Mouse (Mus musculus) small intestine, adult 2 months (tissue): ENCODE results near the gene Wwox. TPM values are rescaled to one million over a fixed set of nuclear protein-coding genes. Genes with fewer than 3 reads are reported as not detected.
A peak's percentile ranks its signal among the peaks of the same experiment; 100 is the strongest.

Source experiments
- H3K27ac ChIP-seq: fragments of 200-500 bp; 2 replicates; pipeline ENCODE4 v1.5.1; 2012; ENCODE audit warnings: low read depth, low read length, control low read depth, inconsistent platforms; ENCODE audit not compliant: insufficient read depth
- H3K27me3 ChIP-seq: fragments of 200-500 bp; 2 replicates; pipeline ENCODE4 v1.6.1; 2012; ENCODE audit warnings: mild to moderate bottlenecking, moderate library complexity, low read length, inconsistent platforms; ENCODE audit not compliant: control insufficient read depth, insufficient read depth
- H3K36me3 ChIP-seq: fragments of 200-500 bp; 2 replicates; pipeline ENCODE4 v1.6.1; 2012; ENCODE audit warnings: mild to moderate bottlenecking, low read length, control low read depth, inconsistent platforms; ENCODE audit not compliant: control insufficient read depth, insufficient read depth
- H3K4me1 ChIP-seq: fragments of 200-500 bp; 2 replicates; pipeline ENCODE4 v1.6.1; 2012; ENCODE audit warnings: low read length, inconsistent platforms, mixed read lengths; ENCODE audit not compliant: control insufficient read depth, insufficient read depth, insufficient read length
- H3K4me3 ChIP-seq: fragments of 200-500 bp; 2 replicates; pipeline ENCODE4 v1.5.1; 2012; ENCODE audit warnings: low read depth, mild to moderate bottlenecking, control low read depth, inconsistent platforms, low read length, moderate library complexity
- CTCF ChIP-seq: fragments of 200-500 bp; IDR thresholded peaks from 2 replicates; pipeline ENCODE4 v1.5.1; 2012; ENCODE audit warnings: low read depth, mild to moderate bottlenecking, control low read depth, inconsistent platforms, low read length, moderate library complexity, mixed read lengths; ENCODE audit not compliant: insufficient replicate concordance, insufficient read length; ENCODE audit errors: extremely low read depth
- POLR2A ChIP-seq: fragments of 200-500 bp; IDR thresholded peaks from 2 replicates; pipeline ENCODE4 v1.6.1; 2012; ENCODE audit warnings: low read depth, mild to moderate bottlenecking, control low read depth, inconsistent platforms, low read length, moderate library complexity
- WGBS: fragments of 180-500 bp; shearing (Covaris S2); methylation state at CpG from one replicate; pipeline ENCODE4 v1.1.7; 2018; 5-methylcytosine and 5-hydroxymethylcytosine counted together
- polyA plus RNA-seq: library from polyadenylated mRNA; depleted of rRNA; stranded (reverse); fragments of >200 nt; gene quantifications from 2 replicates; pipeline ENCODE4 v1.2.3, GENCODE M21; 2012

Wwox gene
- polyA plus RNA-seq, 1 experiment: 6.0 TPM

GRCm38 (mm10) chr8:114803113-114803512 lies 363.7 kb downstream of the Wwox start:
- Histone ChIP-seq H3K4me1 (no peaks in the 10 kb centered on the region; the same call in 1 of the 2 replicates), H3K36me3 (no peaks in the 10 kb centered on the region), H3K27me3 (no peaks in the 10 kb centered on the region), H3K27ac (no peak overlapping the region), H3K4me3 (no peak overlapping the region)
- TF ChIP-seq POLR2A (no peak), CTCF (peak; percentile 39; the same call in 1 of the 2 replicates)
- WGBS: 66% methylated on average over 5 of the region's 5 CpGs

DNA sequence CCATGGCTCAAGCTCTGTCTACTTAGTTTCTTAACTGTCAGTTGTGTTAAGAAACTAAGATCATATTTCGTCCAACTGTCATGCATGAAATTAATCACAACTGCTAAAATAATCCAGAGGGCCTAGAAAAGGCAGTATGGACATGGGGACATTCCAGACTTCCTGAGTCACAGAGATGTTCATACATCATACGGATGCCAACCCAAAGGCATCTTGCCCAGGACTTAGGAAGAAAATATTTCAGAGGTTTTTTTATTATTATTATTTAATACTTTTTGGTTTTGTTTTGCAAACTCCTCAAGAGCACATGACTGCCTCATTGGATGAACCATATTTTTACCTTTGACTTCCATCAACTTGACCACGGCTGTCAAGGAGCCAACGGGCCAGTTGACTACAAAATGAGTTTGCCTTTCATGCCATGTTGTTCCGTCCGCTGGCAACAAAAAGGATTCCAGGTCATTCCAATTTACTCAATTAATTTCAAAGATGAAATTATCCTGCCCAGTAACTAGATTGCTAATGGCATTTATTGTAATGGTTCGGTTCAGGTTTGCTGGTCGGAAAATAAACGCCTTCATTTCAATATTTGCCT lies 367.5 kb downstream of the Wwox start:
- TF ChIP-seq CTCF (no peak), POLR2A (no peak)
- H3K27ac ChIP-seq: no peak overlapping the region
- no peaks in the 10 kb centered on the region; the same call in 1 of the 2 replicates for H3K4me1 ChIP-seq
- 98% methylated on average over 9 of the region's 9 CpGs for WGBS
- no peaks in the 10 kb centered on the region for H3K27me3 ChIP-seq
- H3K4me3 ChIP-seq: no peak overlapping the region
- H3K36me3 ChIP-seq: no peaks in the 10 kb centered on the region

DNA sequence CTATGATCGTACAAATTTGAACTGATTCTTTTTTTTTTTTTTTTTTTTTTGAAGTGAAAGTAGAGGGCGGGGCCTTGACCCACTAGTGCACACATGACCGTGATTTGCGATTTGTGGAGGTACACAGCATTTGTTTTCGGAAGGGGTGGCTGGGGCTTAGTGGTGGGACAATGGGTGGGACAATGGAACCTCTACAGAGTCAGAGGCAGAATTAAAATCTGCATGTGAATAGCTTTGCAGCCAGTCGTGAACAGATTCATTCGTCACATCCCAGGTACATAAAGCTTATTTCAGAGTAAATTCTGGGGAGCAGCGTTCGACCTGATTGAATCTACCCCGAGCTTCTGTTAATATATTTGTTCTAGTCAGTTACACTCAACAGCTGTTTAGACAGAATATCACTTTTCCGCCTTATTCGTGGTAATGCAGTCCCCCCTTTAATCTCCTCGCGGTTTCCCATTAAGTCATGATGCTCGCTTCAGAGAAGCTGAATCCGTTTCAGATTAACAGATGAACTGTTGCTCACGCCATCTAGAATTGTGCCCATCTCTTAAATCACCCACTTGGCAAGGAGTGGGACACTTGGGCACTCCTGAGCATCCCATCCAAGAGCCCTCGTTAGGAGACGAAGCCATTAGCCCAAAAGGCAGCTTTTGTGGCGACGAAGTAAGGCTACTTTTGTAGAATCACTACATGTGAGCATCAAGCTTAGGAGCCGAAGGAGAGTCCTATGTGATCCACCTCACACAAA lies 368.4 kb downstream of the Wwox start:
- TF ChIP-seq POLR2A: no peak
- TF ChIP-seq CTCF: no peak
- no peak overlapping the region for H3K27ac ChIP-seq
- WGBS: 92% methylated on average over 22 of the region's 22 CpGs
- H3K27me3 ChIP-seq: no peaks in the 10 kb centered on the region
- H3K36me3 ChIP-seq: no peaks in the 10 kb centered on the region
- no peak overlapping the region for H3K4me3 ChIP-seq
- no peaks in the 10 kb centered on the region for H3K4me1 ChIP-seq

- no peak for TF ChIP-seq POLR2A
- TF ChIP-seq CTCF: no peak
- 85% methylated on average over 5 of the region's 5 CpGs for WGBS
- Histone ChIP-seq H3K4me1 (0 out of 2 replicates have a peak, but pooled peaks cover 2% of the 10 kb centered on the region), H3K4me3 (no peak overlapping the region), H3K36me3 (no peaks in the 10 kb centered on the region), H3K27ac (no peak overlapping the region), H3K27me3 (no peaks in the 10 kb centered on the region)
These were observed 371.0 kb downstream of the Wwox start for GRCm38 (mm10) chr8:114810470-114810869.

DNA sequence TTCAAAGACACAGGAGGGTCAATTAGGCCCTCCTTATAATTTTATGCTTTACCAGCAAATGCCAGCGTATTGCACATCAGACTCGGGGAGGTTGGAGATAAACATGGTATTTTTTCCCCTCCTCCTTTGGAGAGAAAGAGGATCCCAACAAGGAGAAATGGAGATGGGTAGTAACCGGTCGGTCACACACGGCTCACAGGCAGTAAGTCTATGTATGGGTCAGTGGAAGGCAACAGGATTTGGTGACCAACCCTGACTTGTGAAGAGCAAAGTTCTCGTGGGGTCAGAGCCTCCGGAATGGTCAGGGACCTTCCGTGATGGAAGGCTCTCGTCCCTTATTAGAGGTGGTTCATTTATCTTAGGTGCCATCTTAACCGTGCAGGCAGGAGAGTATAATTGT lies 374.4 kb downstream of the Wwox start:
- Histone ChIP-seq H3K27me3 (no peaks in the 10 kb centered on the region), H3K4me3 (no peak overlapping the region), H3K36me3 (no peaks in the 10 kb centered on the region), H3K27ac (no peak overlapping the region), H3K4me1 (0 out of 2 replicates have a peak, but pooled peaks cover 2% of the 10 kb centered on the region)
- TF ChIP-seq POLR2A: no peak
- TF ChIP-seq CTCF: no peak
- WGBS: 94% methylated on average over 10 of the region's 10 CpGs

DNA sequence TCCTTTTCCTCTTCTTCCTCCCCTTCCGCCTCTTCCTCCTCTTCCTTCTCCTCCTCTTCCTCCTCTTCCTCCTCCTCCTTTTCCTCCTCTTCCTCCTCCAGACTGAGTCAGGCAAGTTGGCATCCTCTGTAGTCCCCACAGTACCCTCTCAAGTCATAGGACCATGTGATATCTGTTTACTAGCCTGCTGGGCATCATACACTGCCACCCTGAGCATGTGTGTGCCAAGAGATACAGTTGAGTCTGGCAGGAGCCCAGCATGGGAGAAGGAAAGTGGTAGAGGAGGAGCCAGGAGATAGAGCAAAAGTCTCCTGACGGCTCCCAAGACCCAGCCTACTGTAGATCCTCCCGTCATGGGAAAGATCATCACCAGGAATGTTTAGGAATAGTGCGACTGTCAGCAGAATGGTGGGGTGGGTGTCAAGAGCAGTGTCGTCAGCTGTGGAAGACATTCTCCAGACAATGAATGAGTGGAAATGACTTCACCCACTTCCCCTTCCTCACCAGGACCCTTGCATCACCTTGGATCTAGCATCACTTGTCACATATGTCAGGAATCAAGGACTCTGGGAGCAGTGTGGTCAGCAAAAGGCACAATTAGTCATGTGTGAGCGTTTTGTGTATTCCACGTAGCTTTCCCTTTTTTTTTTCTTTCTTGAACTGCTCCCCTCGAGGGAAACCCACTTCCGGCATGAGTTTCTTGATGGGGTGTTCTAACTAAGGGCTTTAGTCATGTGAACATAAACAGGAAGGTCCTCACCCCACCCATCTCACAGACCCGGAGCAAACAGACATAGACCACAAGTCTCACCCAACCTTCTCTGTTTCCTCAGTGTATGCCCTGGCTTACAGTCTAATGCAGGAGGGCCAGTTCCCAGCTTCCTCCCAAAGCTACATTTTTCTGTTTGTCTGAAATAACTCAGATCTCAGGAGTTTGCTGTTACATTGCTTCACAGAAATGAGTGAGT lies 375.6 kb downstream of the Wwox start:
- Histone ChIP-seq H3K4me3 (no peak overlapping the region), H3K27ac (no peak overlapping the region)

More for the DNA sequence above, 375.6 kb downstream of the Wwox start:
- H3K36me3 ChIP-seq: no peaks in the 10 kb centered on the region
- WGBS: 60% methylated on average over 10 of the region's 10 CpGs
- no peaks in the 10 kb centered on the region for H3K27me3 ChIP-seq
- no peak for TF ChIP-seq CTCF
- no peak for TF ChIP-seq POLR2A
- 0 out of 2 replicates have a peak, but pooled peaks cover 2% of the 10 kb centered on the region for H3K4me1 ChIP-seq
